Mouse (Mus musculus): ENCODE results near the gene Pakap. TPM values are rescaled to one million over a fixed set of nuclear protein-coding genes. Genes with fewer than 3 reads are reported as not detected.

Pakap gene
- polyA plus RNA-seq, 1 experiment = not detected

DNA sequence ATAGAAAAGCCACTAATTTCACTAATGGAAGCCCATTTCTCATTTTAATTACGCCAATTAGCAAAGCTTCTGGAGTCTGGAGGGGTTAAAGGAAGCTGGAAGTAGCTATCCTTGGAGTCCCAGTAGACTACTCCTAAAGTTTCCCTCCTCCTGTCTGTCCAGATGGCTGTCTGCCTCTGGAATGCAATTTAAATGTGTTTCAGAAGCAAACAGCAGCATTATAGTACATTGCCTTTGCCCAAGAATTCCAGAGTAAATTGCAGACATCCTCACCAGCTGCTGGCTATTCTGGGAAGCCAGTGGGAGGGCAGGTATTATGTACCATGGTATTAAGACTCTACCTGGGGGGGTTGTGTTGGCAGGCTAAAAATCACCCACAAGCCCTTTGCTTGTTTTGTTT lies 283.8 kb downstream of the Pakap start:
- H3K4me3 ChIP-seq (ENCODE audit: insufficient read depth, low read depth, low read length) = no peak overlapping the region
- no peak overlapping the region for H3K27ac ChIP-seq (ENCODE audit: insufficient read depth, low read depth, low read length)
- no peak for TF ChIP-seq POLR2A (IDR thresholded peaks at IDR 0.05; ENCODE audit: insufficient read depth, low read depth, low read length)
- no peak for TF ChIP-seq CTCF (IDR thresholded peaks at IDR 0.05; ENCODE audit: insufficient read depth, low read depth, low read length)
- peaks cover 10% of the 10 kb centered on the region for H3K4me1 ChIP-seq (ENCODE audit: control insufficient read depth, insufficient read depth, low read length)
- WGBS = 68% methylated on average over 1 of the region's 1 CpGs

- no peak overlapping the region for H3K27ac ChIP-seq (ENCODE audit: insufficient read depth, low read depth, low read length)
- TF ChIP-seq POLR2A (IDR thresholded peaks at IDR 0.05; ENCODE audit: insufficient read depth, low read depth, low read length) = no peak
- no peak for TF ChIP-seq CTCF (IDR thresholded peaks at IDR 0.05; ENCODE audit: insufficient read depth, low read depth, low read length)
- WGBS = 47% methylated on average over 9 of the region's 9 CpGs
Observed at GRCm38 (mm10) chr4:57852461-57853040, 284.6 kb downstream of the Pakap start.

DNA sequence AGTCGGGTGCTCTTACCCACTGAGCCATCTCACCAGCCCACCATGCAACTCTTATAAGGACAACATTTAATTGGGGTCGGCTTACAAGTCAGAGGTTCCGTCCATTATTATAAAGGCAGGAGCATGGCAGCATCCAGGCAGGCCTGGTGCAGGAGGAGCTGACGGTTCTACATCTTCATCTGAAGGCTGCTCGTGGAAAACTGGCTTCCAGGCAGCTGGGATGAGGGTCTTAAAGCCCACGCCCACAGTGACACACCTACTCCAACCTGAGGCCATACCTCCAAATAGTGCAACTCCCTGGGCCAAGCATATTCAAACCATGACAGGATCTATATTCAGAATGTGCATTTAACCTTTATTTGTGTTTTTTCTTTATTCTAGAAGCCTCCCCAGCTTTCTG lies 286.2 kb downstream of the Pakap start:
- no peak overlapping the region for H3K4me3 ChIP-seq (ENCODE audit: insufficient read depth, low read depth, low read length)
- H3K27ac ChIP-seq (ENCODE audit: insufficient read depth, low read depth, low read length) = no peak overlapping the region
- 93% methylated on average over 6 of the region's 6 CpGs for WGBS
- TF ChIP-seq POLR2A (IDR thresholded peaks at IDR 0.05; ENCODE audit: insufficient read depth, low read depth, low read length) = no peak
- no peak for TF ChIP-seq CTCF (IDR thresholded peaks at IDR 0.05; ENCODE audit: insufficient read depth, low read depth, low read length)
- H3K4me1 ChIP-seq (ENCODE audit: control insufficient read depth, insufficient read depth, low read length) = peaks cover 8% of the 10 kb centered on the region

More at GRCm38 (mm10) chr4:57852461-57853040, 284.6 kb downstream of the Pakap start:
- peaks cover 8% of the 10 kb centered on the region for H3K4me1 ChIP-seq (ENCODE audit: control insufficient read depth, insufficient read depth, low read length)
- no peak overlapping the region for H3K4me3 ChIP-seq (ENCODE audit: insufficient read depth, low read depth, low read length)

- Histone ChIP-seq H3K4me3 (ENCODE audit: insufficient read depth, low read depth, low read length) (no peak overlapping the region), H3K4me1 (ENCODE audit: control insufficient read depth, insufficient read depth, low read length) (peaks cover 8% of the 10 kb centered on the region), H3K27ac (ENCODE audit: insufficient read depth, low read depth, low read length) (no peak overlapping the region)
- TF ChIP-seq POLR2A (IDR thresholded peaks at IDR 0.05; ENCODE audit: insufficient read depth, low read depth, low read length) (no peak), CTCF (IDR thresholded peaks at IDR 0.05; ENCODE audit: insufficient read depth, low read depth, low read length) (no peak)
- WGBS = 91% methylated on average over 18 of the region's 18 CpGs
Observed at GRCm38 (mm10) chr4:57855281-57855941, 287.4 kb downstream of the Pakap start.

DNA sequence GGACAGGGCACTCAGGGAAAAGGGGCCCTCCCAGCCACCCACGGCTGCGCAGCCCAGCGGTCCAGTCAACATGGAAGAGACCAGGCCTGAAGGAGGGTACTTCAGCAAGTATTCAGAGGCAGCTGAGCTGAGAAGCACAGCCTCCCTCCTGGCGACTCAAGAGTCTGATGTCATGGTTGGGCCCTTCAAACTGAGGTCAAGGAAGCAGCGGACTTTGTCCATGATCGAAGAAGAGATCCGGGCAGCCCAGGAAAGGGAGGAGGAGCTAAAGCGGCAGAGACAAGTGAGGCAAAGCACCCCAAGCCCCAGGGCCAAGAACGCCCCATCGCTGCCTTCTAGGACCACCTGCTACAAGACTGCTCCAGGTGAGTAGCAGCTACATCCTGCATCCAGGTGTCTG lies 288.7 kb downstream of the Pakap start:
- H3K4me1 ChIP-seq (ENCODE audit: control insufficient read depth, insufficient read depth, low read length) = peaks cover 4% of the 10 kb centered on the region
- H3K4me3 ChIP-seq (ENCODE audit: insufficient read depth, low read depth, low read length) = no peak overlapping the region
- TF ChIP-seq CTCF (IDR thresholded peaks at IDR 0.05; ENCODE audit: insufficient read depth, low read depth, low read length) (no peak), POLR2A (IDR thresholded peaks at IDR 0.05; ENCODE audit: insufficient read depth, low read depth, low read length) (no peak)
- H3K27ac ChIP-seq (ENCODE audit: insufficient read depth, low read depth, low read length) = no peak overlapping the region
- 94% methylated on average over 10 of the region's 10 CpGs for WGBS

DNA sequence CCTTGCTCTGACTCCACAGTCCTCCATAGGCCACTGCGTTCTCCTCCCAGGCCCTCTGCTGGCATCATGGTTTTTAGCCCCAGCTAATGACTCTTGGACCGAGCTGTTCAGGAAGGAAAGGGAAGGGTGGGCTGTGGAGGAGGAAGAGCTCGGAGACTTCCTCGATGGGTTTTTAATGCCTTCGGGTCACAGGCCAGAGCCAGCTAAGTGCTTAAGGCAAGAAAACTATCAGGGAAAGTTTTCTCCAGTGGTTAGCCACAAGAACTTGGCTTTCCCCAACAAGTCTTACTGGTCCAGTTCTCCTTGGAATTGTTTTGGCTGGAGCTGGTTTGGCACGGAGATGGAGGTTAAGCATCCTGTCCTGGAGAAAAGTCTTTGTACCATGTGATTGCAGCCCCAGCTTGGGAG lies 292.2 kb downstream of the Pakap start:
- Histone ChIP-seq H3K4me3 (ENCODE audit: insufficient read depth, low read depth, low read length) (no peak overlapping the region), H3K4me1 (ENCODE audit: control insufficient read depth, insufficient read depth, low read length) (peaks cover 2% of the 10 kb centered on the region; the same call in 1 of the 2 replicates), H3K27ac (ENCODE audit: insufficient read depth, low read depth, low read length) (no peak overlapping the region)
- no peak for TF ChIP-seq POLR2A (IDR thresholded peaks at IDR 0.05; ENCODE audit: insufficient read depth, low read depth, low read length)
- no peak for TF ChIP-seq CTCF (IDR thresholded peaks at IDR 0.05; ENCODE audit: insufficient read depth, low read depth, low read length)
- 85% methylated on average over 6 of the region's 6 CpGs for WGBS

DNA sequence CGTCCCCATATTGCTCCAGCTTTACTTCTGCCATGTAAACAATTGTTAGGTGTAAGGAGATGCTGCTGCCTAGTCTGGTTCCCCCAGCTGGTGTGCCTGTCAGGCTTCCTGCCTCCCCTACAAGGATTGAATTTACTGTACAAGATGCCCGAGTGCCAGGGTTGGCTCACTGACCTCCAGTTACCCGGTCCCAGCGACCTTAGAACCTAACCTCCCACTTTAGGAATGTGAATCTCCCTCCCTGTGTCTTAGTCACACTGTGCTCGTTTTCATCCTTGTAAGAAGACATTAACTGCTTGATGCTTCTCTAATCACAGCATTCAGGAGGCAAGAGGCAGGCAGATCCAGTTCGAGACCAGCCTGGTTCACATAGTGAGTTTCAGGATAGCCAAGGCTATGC lies 293.2 kb downstream of the Pakap start:
- H3K4me3 ChIP-seq (ENCODE audit: insufficient read depth, low read depth, low read length) = no peak overlapping the region
- no peak overlapping the region for H3K27ac ChIP-seq (ENCODE audit: insufficient read depth, low read depth, low read length)
- TF ChIP-seq CTCF (IDR thresholded peaks at IDR 0.05; ENCODE audit: insufficient read depth, low read depth, low read length) = no peak
- H3K4me1 ChIP-seq (ENCODE audit: control insufficient read depth, insufficient read depth, low read length) = peaks cover 2% of the 10 kb centered on the region; the same call in 1 of the 2 replicates
- 72% methylated on average over 6 of the region's 6 CpGs for WGBS

- Histone ChIP-seq H3K4me3 (ENCODE audit: insufficient read depth, low read depth, low read length) (no peak overlapping the region), H3K4me1 (ENCODE audit: control insufficient read depth, insufficient read depth, low read length) (peaks cover 4% of the 10 kb centered on the region; the same call in 1 of the 2 replicates), H3K27ac (ENCODE audit: insufficient read depth, low read depth, low read length) (no peak overlapping the region)
- TF ChIP-seq POLR2A (IDR thresholded peaks at IDR 0.05; ENCODE audit: insufficient read depth, low read depth, low read length) = no peak
- no peak for TF ChIP-seq CTCF (IDR thresholded peaks at IDR 0.05; ENCODE audit: insufficient read depth, low read depth, low read length)
- 73% methylated on average over 8 of the region's 8 CpGs for WGBS
Observed at GRCm38 (mm10) chr4:57861856-57862255, 293.9 kb downstream of the Pakap start.

- H3K4me1 ChIP-seq (ENCODE audit: control insufficient read depth, insufficient read depth, low read length) = peaks cover 4% of the 10 kb centered on the region; the same call in 1 of the 2 replicates
- 75% methylated on average over 9 of the region's 9 CpGs for WGBS
- H3K27ac ChIP-seq (ENCODE audit: insufficient read depth, low read depth, low read length) = no peak overlapping the region
- TF ChIP-seq CTCF (IDR thresholded peaks at IDR 0.05; ENCODE audit: insufficient read depth, low read depth, low read length) (no peak), POLR2A (IDR thresholded peaks at IDR 0.05; ENCODE audit: insufficient read depth, low read depth, low read length) (no peak)
- H3K4me3 ChIP-seq (ENCODE audit: insufficient read depth, low read depth, low read length) = no peak overlapping the region
Observed at GRCm38 (mm10) chr4:57862269-57862986, 294.4 kb downstream of the Pakap start.
